Mouse (Mus musculus) MEL (cell line): Measurements from ENCODE around the gene 0610030E20Rik. TPM values are rescaled to one million over a fixed set of nuclear protein-coding genes. Genes with fewer than 3 reads are reported as not detected.
A peak's percentile ranks its signal among the peaks of the same experiment; 100 is the strongest.

Experiments used
- DNase-seq: peaks from one replicate; pipeline ENCODE4 v3.0.0; 2011; ENCODE audit warnings: low read depth, low spot score
- H3K27ac ChIP-seq: 2 replicates; pipeline ENCODE4 v1.5.1; 2012; ENCODE audit warnings: low read depth, mild to moderate bottlenecking, control low read depth, low read length, moderate library complexity; ENCODE audit not compliant: control insufficient read depth
- H3K27me3 ChIP-seq, 2 experiments: fragments of 150-350 bp in 1 of 2; sonication (generic) in 1 of 2; 2 replicates each; pipeline ENCODE4 v1.6.1; 2012; ENCODE audit warnings: low read length in 2 of 2, mild to moderate bottlenecking in 2 of 2, improper control_type of control experiment in 1 of 2, moderate library complexity in 1 of 2; ENCODE audit not compliant: insufficient read depth in 2 of 2, control insufficient read depth in 1 of 2
- H3K36me3 ChIP-seq, 2 experiments: 2 replicates each; pipeline ENCODE4 v1.6.1; 2012 to 2014; ENCODE audit warnings: low read length in 2 of 2, improper control_type of control experiment in 1 of 2, inconsistent platforms in 1 of 2, mild to moderate bottlenecking in 1 of 2; ENCODE audit not compliant: insufficient read depth in 2 of 2, control insufficient read depth in 1 of 2
- H3K4me1 ChIP-seq, 2 experiments: fragments of 150-350 bp in 1 of 2; sonication (generic) in 1 of 2; 2 replicates each; pipeline ENCODE4 v1.6.1; 2012; ENCODE audit warnings: low read length in 2 of 2, improper control_type of control experiment in 1 of 2, mild to moderate bottlenecking in 1 of 2; ENCODE audit not compliant: insufficient read depth in 2 of 2, control insufficient read depth in 1 of 2
- H3K4me3 ChIP-seq, 2 experiments: fragments of 150-350 bp in 1 of 2; sonication (generic) in 1 of 2; 2 replicates each; pipeline ENCODE4 v1.5.1; 2012; ENCODE audit warnings: low read depth in 2 of 2, low read length in 2 of 2, mild to moderate bottlenecking in 2 of 2, moderate library complexity in 2 of 2, control low read depth in 1 of 2, improper control_type of control experiment in 1 of 2; ENCODE audit not compliant: control insufficient read depth in 1 of 2, insufficient read depth in 1 of 2
- H3K79me2 ChIP-seq: 2 replicates; pipeline ENCODE4 v1.6.1; 2012; ENCODE audit warnings: mild to moderate bottlenecking, low read length, moderate library complexity; ENCODE audit not compliant: control insufficient read depth, poor library complexity, insufficient read depth
- H3K9ac ChIP-seq: 2 replicates; pipeline ENCODE4 v1.6.1; 2012; ENCODE audit warnings: low read depth, mild to moderate bottlenecking, control low read depth, low read length, moderate library complexity; ENCODE audit not compliant: control insufficient read depth, poor library complexity, severe bottlenecking
- H3K9me3 ChIP-seq: fragments of 150-350 bp; sonication (generic); replicated peaks from 2 replicates; pipeline ENCODE4 v1.6.1; 2012; ENCODE audit warnings: mild to moderate bottlenecking, low read length, improper control_type of control experiment, moderate library complexity; ENCODE audit not compliant: insufficient read depth
- BHLHE40 ChIP-seq: IDR thresholded peaks from 2 replicates; pipeline ENCODE4 v1.6.1; 2012; ENCODE audit warnings: low read depth, mild to moderate bottlenecking, inconsistent platforms, low read length, improper control_type of control experiment, borderline replicate concordance
- CHD1 ChIP-seq: IDR thresholded peaks from 2 replicates; pipeline ENCODE4 v1.6.1; 2012; ENCODE audit warnings: low read depth, mild to moderate bottlenecking, inconsistent platforms, low read length, improper control_type of control experiment
- CTCF ChIP-seq, 3 experiments: IDR thresholded peaks in 2 of 3; conservative IDR thresholded peaks in 1 of 3; 2 replicates each; pipeline ENCODE4 v1.5.1; 2011 to 2012; ENCODE audit warnings: low read length in 3 of 3, low read depth in 2 of 3, mild to moderate bottlenecking in 2 of 3, improper control_type of control experiment in 1 of 3, inconsistent platforms in 1 of 3, mixed read lengths in 1 of 3, moderate library complexity in 1 of 3; ENCODE audit not compliant: control insufficient read depth in 1 of 3, insufficient read depth in 1 of 3, poor library complexity in 1 of 3, severe bottlenecking in 1 of 3
- E2F4 ChIP-seq: IDR thresholded peaks from 2 replicates; pipeline ENCODE4 v1.6.1; 2011; ENCODE audit warnings: low read depth, low read length, improper control_type of control experiment, borderline replicate concordance
- ELF1 ChIP-seq: IDR thresholded peaks from 2 replicates; pipeline ENCODE4 v1.6.1; 2014; ENCODE audit warnings: low read depth, mild to moderate bottlenecking, inconsistent platforms, low read length, improper control_type of control experiment, moderate library complexity
- EP300 ChIP-seq, 2 experiments: IDR thresholded peaks; 2 replicates each; pipeline ENCODE4 v1.6.1; 2011; ENCODE audit warnings: improper control_type of control experiment in 2 of 2, low read length in 2 of 2, low read depth in 1 of 2, mild to moderate bottlenecking in 1 of 2
- ETS1 ChIP-seq: IDR thresholded peaks from 2 replicates; pipeline ENCODE4 v1.6.1; 2012; ENCODE audit warnings: low read depth, mild to moderate bottlenecking, inconsistent platforms, low read length, improper control_type of control experiment, moderate library complexity
- GABPA ChIP-seq: IDR thresholded peaks from 2 replicates; pipeline ENCODE4 v1.6.1; 2012; ENCODE audit warnings: low read depth, mild to moderate bottlenecking, inconsistent platforms, low read length, improper control_type of control experiment, moderate library complexity
- GATA1 ChIP-seq: IDR thresholded peaks from 2 replicates; pipeline ENCODE4 v1.6.1; 2011; ENCODE audit warnings: low read depth, low read length, improper control_type of control experiment
- HCFC1 ChIP-seq: IDR thresholded peaks from 2 replicates; pipeline ENCODE4 v1.6.1; 2012; ENCODE audit warnings: low read depth, mild to moderate bottlenecking, inconsistent platforms, low read length, improper control_type of control experiment, moderate library complexity
- JUND ChIP-seq: IDR thresholded peaks from 2 replicates; pipeline ENCODE4 v1.6.1; 2011; ENCODE audit warnings: low read depth, mild to moderate bottlenecking, improper control_type of control experiment, low read length
- KAT2A ChIP-seq: conservative IDR thresholded peaks from 2 replicates; pipeline ENCODE4 v1.6.1; 2012; ENCODE audit warnings: low read depth, low read length, improper control_type of control experiment, inconsistent platforms
- MAX ChIP-seq: IDR thresholded peaks from 2 replicates; pipeline ENCODE4 v1.6.1; 2011; ENCODE audit warnings: low read length, improper control_type of control experiment
- MAZ ChIP-seq: IDR thresholded peaks from 2 replicates; pipeline ENCODE4 v1.6.1; 2012; ENCODE audit warnings: low read depth, mild to moderate bottlenecking, inconsistent platforms, low read length, improper control_type of control experiment
- MEF2A ChIP-seq: IDR thresholded peaks from 2 replicates; pipeline ENCODE4 v1.6.1; 2014; ENCODE audit warnings: low read depth, mild to moderate bottlenecking, inconsistent platforms, low read length, improper control_type of control experiment; ENCODE audit not compliant: poor library complexity, insufficient replicate concordance, severe bottlenecking; ENCODE audit errors: extremely low read depth
- MXI1 ChIP-seq: IDR thresholded peaks from 2 replicates; pipeline ENCODE4 v1.6.1; 2011; ENCODE audit warnings: mild to moderate bottlenecking, low read depth, low read length, improper control_type of control experiment
- MYB ChIP-seq: IDR thresholded peaks from 2 replicates; pipeline ENCODE4 v1.6.1; 2011; ENCODE audit warnings: mild to moderate bottlenecking, low read depth, low read length, improper control_type of control experiment
- MYC ChIP-seq: IDR thresholded peaks from 2 replicates; pipeline ENCODE4 v1.6.1; 2011; ENCODE audit warnings: low read depth, mild to moderate bottlenecking, low read length, improper control_type of control experiment, moderate library complexity
- NRF1 ChIP-seq: IDR thresholded peaks from 2 replicates; pipeline ENCODE4 v1.6.1; 2014; ENCODE audit warnings: low read depth, mild to moderate bottlenecking, inconsistent platforms, low read length, improper control_type of control experiment, moderate library complexity; ENCODE audit not compliant: poor library complexity, insufficient read depth, severe bottlenecking
- POLR2A ChIP-seq, 2 experiments: IDR thresholded peaks; 2 replicates each; pipeline ENCODE4 v1.6.1; 2011 to 2012; ENCODE audit warnings: low read length in 2 of 2, mild to moderate bottlenecking in 2 of 2, control low read depth in 1 of 2, improper control_type of control experiment in 1 of 2, low read depth in 1 of 2, moderate library complexity in 1 of 2; ENCODE audit not compliant: control insufficient read depth in 1 of 2, insufficient read depth in 1 of 2, poor library complexity in 1 of 2
- POLR2AphosphoS2 ChIP-seq: IDR thresholded peaks from 2 replicates; pipeline ENCODE4 v1.6.1; 2011; ENCODE audit warnings: low read length, improper control_type of control experiment
- POLR2AphosphoS5 ChIP-seq: IDR thresholded peaks from 2 replicates; pipeline ENCODE4 v1.6.1; 2012; ENCODE audit warnings: low read depth, borderline replicate concordance, mild to moderate bottlenecking, inconsistent platforms, low read length, moderate library complexity, mixed read lengths
- RAD21 ChIP-seq: IDR thresholded peaks from 2 replicates; pipeline ENCODE4 v1.6.1; 2011; ENCODE audit warnings: mild to moderate bottlenecking, low read depth, low read length, improper control_type of control experiment
- RCOR1 ChIP-seq: IDR thresholded peaks from 2 replicates; pipeline ENCODE4 v1.6.1; 2012; ENCODE audit warnings: low read depth, mild to moderate bottlenecking, inconsistent platforms, low read length, improper control_type of control experiment
- SIN3A ChIP-seq: IDR thresholded peaks from 2 replicates; pipeline ENCODE4 v1.6.1; 2012; ENCODE audit warnings: low read length, improper control_type of control experiment, inconsistent platforms
- SMC3 ChIP-seq: IDR thresholded peaks from 2 replicates; pipeline ENCODE4 v1.6.1; 2011; ENCODE audit warnings: low read depth, low read length, improper control_type of control experiment
- TAL1 ChIP-seq: IDR thresholded peaks from 2 replicates; pipeline ENCODE4 v1.6.1; 2012; ENCODE audit warnings: mild to moderate bottlenecking, inconsistent platforms, low read length, moderate library complexity, mixed read lengths
- TBP ChIP-seq: IDR thresholded peaks from 2 replicates; pipeline ENCODE4 v1.8.0; 2011; ENCODE audit warnings: low read depth, low read length, improper control_type of control experiment
- TCF12 ChIP-seq: IDR thresholded peaks from 2 replicates; pipeline ENCODE4 v1.6.1; 2014; ENCODE audit warnings: low read depth, mild to moderate bottlenecking, inconsistent platforms, low read length, improper control_type of control experiment, moderate library complexity
- UBTF ChIP-seq: IDR thresholded peaks from 2 replicates; pipeline ENCODE4 v1.6.1; 2012; ENCODE audit warnings: low read depth, mild to moderate bottlenecking, inconsistent platforms, low read length, improper control_type of control experiment, moderate library complexity, borderline replicate concordance; ENCODE audit not compliant: insufficient read depth
- ZC3H11A ChIP-seq: IDR thresholded peaks from 2 replicates; pipeline ENCODE4 v1.6.1; 2012; ENCODE audit warnings: low read depth, mild to moderate bottlenecking, inconsistent platforms, low read length, improper control_type of control experiment
- ZKSCAN1 ChIP-seq: IDR thresholded peaks from 2 replicates; pipeline ENCODE4 v1.6.1; 2012; ENCODE audit warnings: low read depth, mild to moderate bottlenecking, inconsistent platforms, low read length, improper control_type of control experiment, moderate library complexity
- ZMIZ1 ChIP-seq: IDR thresholded peaks from 2 replicates; pipeline ENCODE4 v1.6.1; 2012; ENCODE audit warnings: low read depth, mild to moderate bottlenecking, inconsistent platforms, low read length, improper control_type of control experiment, moderate library complexity
- polyA plus RNA-seq, 2 experiments: library from polyadenylated mRNA; stranded (reverse) in 1 of 2; unstranded in 1 of 2; fragments of >175 nt in 1 of 2; fragments of >200 nt in 1 of 2; gene quantifications; 2 replicates each; pipeline versions ENCODE4 v1.2.1 to v1.2.4; 2012; ENCODE audit warnings: low replicate concordance in 2 of 2, low read depth in 1 of 2; ENCODE audit not compliant: insufficient read length in 2 of 2, insufficient read depth in 1 of 2, missing spikeins in 1 of 2
- total RNA-seq: library from RNA; depleted of rRNA; stranded (reverse); fragments of 300-350 nt; gene quantifications from 2 replicates; pipeline ENCODE4 v1.2.3, GENCODE M21; 2012

Gene 0610030E20Rik
- total and polyA plus RNA-seq, 3 experiments, result 14.2 to 28.5 TPM; not detected in 1

- peak overlapping the region; percentile 99 for H3K27ac ChIP-seq
Measured at GRCm38 (mm10) chr6:72383142-72383820, 36.2 kb downstream of the 0610030E20Rik start.

GRCm38 (mm10) chr6:72383952-72384351, 36.8 kb downstream of the 0610030E20Rik start:
- H3K27me3 ChIP-seq, result no peaks in the 10 kb centered on the region
- DNase-seq, result peak; percentile 96
- peak overlapping the region; percentile 69 for H3K9ac ChIP-seq
- H3K4me3 ChIP-seq, result peak overlapping the region; percentile 1 to 34
- peaks cover 64% of the 10 kb centered on the region for H3K79me2 ChIP-seq
- peak overlapping the region; percentile 99 for H3K27ac ChIP-seq
- H3K9me3 ChIP-seq, result no peaks in the 10 kb centered on the region
- H3K36me3 ChIP-seq, result peaks cover 2 to 62% of the 10 kb centered on the region in 2 experiments; a peak in 3 of 4 replicates
- TF ChIP-seq TAL1, result peak; percentile 96
- no peak for TF ChIP-seq SIN3A
- no peak for TF ChIP-seq ZC3H11A
- no peak for TF ChIP-seq MAX
- no peak for TF ChIP-seq NRF1
- no peak for TF ChIP-seq HCFC1
- TF ChIP-seq CTCF (IDR thresholded peaks at IDR 0.05 in 2 of 3, conservative IDR thresholded peaks at IDR 0.05 in 1 of 3; ENCODE audit: control insufficient read depth in 1 of 3, insufficient read depth in 1 of 3, low read depth in 2 of 3, low read length in 3 of 3, poor library complexity in 1 of 3, severe bottlenecking in 1 of 3), result no peak
- TF ChIP-seq ZMIZ1, result no peak
- TF ChIP-seq MXI1, result no peak
- peak; percentile 86 for TF ChIP-seq POLR2AphosphoS5
- TF ChIP-seq CHD1, result no peak
- TF ChIP-seq POLR2A (IDR thresholded peaks at IDR 0.05; ENCODE audit: control insufficient read depth in 1 of 2, insufficient read depth in 1 of 2, low read depth in 1 of 2, low read length in 2 of 2, poor library complexity in 1 of 2), result peak in 1 of 2 experiments; percentile 75; a peak in 3 of 4 replicates
- TF ChIP-seq TCF12, result no peak
- peak; percentile 93 for TF ChIP-seq TBP
- no peak for TF ChIP-seq EP300 (IDR thresholded peaks at IDR 0.05; ENCODE audit: low read depth in 1 of 2, low read length in 2 of 2)
- TF ChIP-seq BHLHE40, result no peak
- TF ChIP-seq E2F4, result no peak
- TF ChIP-seq ETS1, result no peak
- no peak for TF ChIP-seq SMC3
- no peak for TF ChIP-seq POLR2AphosphoS2
- TF ChIP-seq GATA1, result peak; percentile 97
- TF ChIP-seq ZKSCAN1, result no peak
- H3K4me1 ChIP-seq, result peaks cover 15 to 60% of the 10 kb centered on the region in 2 experiments

More at GRCm38 (mm10) chr6:72383142-72383820, 36.2 kb downstream of the 0610030E20Rik start:
- Histone ChIP-seq H3K27me3 (no peaks in the 10 kb centered on the region), H3K9ac (peak overlapping the region; percentile 69), H3K79me2 (peaks cover 64% of the 10 kb centered on the region), H3K4me3 (peak overlapping the region; percentile 4 to 14), H3K36me3 (peaks cover 2 to 55% of the 10 kb centered on the region in 2 experiments; a peak in 3 of 4 replicates), H3K9me3 (no peaks in the 10 kb centered on the region), H3K4me1 (peaks cover 15 to 53% of the 10 kb centered on the region in 2 experiments)
- TF ChIP-seq SMC3, result no peak
- TF ChIP-seq ELF1, result no peak
- TF ChIP-seq POLR2AphosphoS2, result no peak
- no peak for TF ChIP-seq GATA1
- no peak; a peak in 1 of 4 replicates for TF ChIP-seq POLR2A (IDR thresholded peaks at IDR 0.05; ENCODE audit: control insufficient read depth in 1 of 2, insufficient read depth in 1 of 2, low read depth in 1 of 2, low read length in 2 of 2, poor library complexity in 1 of 2)
- TF ChIP-seq BHLHE40, result no peak
- TF ChIP-seq KAT2A, result no peak
- TF ChIP-seq JUND, result no peak
- TF ChIP-seq E2F4, result no peak
- no peak for TF ChIP-seq RCOR1
- no peak for TF ChIP-seq MYB
- TF ChIP-seq RAD21, result no peak
- no peak for TF ChIP-seq UBTF
- no peak for TF ChIP-seq MYC
- TF ChIP-seq GABPA, result no peak
- TF ChIP-seq MAZ, result no peak
- no peak for TF ChIP-seq SIN3A
- no peak for TF ChIP-seq MEF2A
- DNase-seq, result peak; percentile 82
